ENCODE assay signal across 27 mouse cellular contexts in genomic region chr7:135648821-135649220, GRCm38 (mm10).
DNase-seq lines count a peak whose midpoint lies in the region; ATAC-seq and TF ChIP-seq lines count a peak whose summit lies in the region.
"Had no signal": no experiment of that assay in that cellular context is flagged by ENCODE, and none has a peak within 500 bp of the region (broad histone marks: within the 10 kb centered on the region; RNA-seq: fewer than 3 reads in every experiment).

No protein-coding gene starts in this region.

- no peak for ATAC-seq in liver, postnatal 0 days
- no peak for ATAC-seq in liver, embryonic 11.5 days (replicated peaks; ENCODE audit: low FRiP score)
- ATAC-seq: forebrain, embryonic 15.5 days; intestine, postnatal 0 days; Patski had no signal

- no peaks in the 10 kb centered on the region for H3K9me3 ChIP-seq in liver, postnatal 0 days (ENCODE audit: low read length)
- H3K9me3 ChIP-seq in liver, embryonic 11.5 days (ENCODE audit: control insufficient read depth, low read length), result no peaks in the 10 kb centered on the region
- H3K9me3 ChIP-seq: embryonic facial prominence, embryonic 10.5 days; embryonic facial prominence, embryonic 13.5 days; forebrain, embryonic 12.5 days; forebrain, embryonic 15.5 days; heart, embryonic 15.5 days; hindbrain, embryonic 15.5 days had no signal

- DNase-seq in heart, adult 11 months, result peak; percentile 92
- no peak for DNase-seq in heart, postnatal 25 days (ENCODE audit: low spot score)
- DNase-seq in liver, postnatal 0 days, result no peak
- no peak for DNase-seq in liver, embryonic 11.5 days (ENCODE audit: low spot score)
- no peak for DNase-seq in embryo, embryonic 9.5 days (ENCODE audit: extremely low spot score)
- DNase-seq: adrenal gland, postnatal 10 days; B cell, adult 2 months; cerebellum, adult 11 months; cerebellum, adult 2 months; cerebellum, adult 9-11 months; cerebellum, postnatal 25 days; gastrocnemius, postnatal 14 days; heart, postnatal 10 days; kidney, adult 2 months had no signal

- no peaks in the 10 kb centered on the region for H3K36me3 ChIP-seq in liver, postnatal 0 days (replicated peaks; ENCODE audit: insufficient read depth, low read length)
- H3K36me3 ChIP-seq in liver, embryonic 11.5 days (ENCODE audit: control insufficient read depth, insufficient read depth, low read length), result no peaks in the 10 kb centered on the region
- H3K36me3 ChIP-seq in macrophage (ENCODE audit: inconsistent target), result no peaks in the 10 kb centered on the region
- H3K36me3 ChIP-seq: embryonic facial prominence, embryonic 10.5 days; embryonic facial prominence, embryonic 13.5 days; forebrain, embryonic 12.5 days; forebrain, embryonic 15.5 days; heart, embryonic 15.5 days; hindbrain, embryonic 12.5 days; hindbrain, embryonic 15.5 days had no signal

- no peak overlapping the region for H3K27ac ChIP-seq in liver, postnatal 0 days (ENCODE audit: low read depth)
- H3K27ac ChIP-seq in liver, embryonic 11.5 days (ENCODE audit: low read depth, low read length), result no peak overlapping the region
- H3K27ac ChIP-seq in macrophage, result peak overlapping the region; percentile 98
- H3K27ac ChIP-seq: embryonic facial prominence, embryonic 10.5 days; embryonic facial prominence, embryonic 13.5 days; forebrain, embryonic 12.5 days; forebrain, embryonic 15.5 days; heart, embryonic 15.5 days; hindbrain, embryonic 12.5 days; hindbrain, embryonic 15.5 days had no signal

- no peaks in the 10 kb centered on the region for H3K27me3 ChIP-seq in liver, postnatal 0 days (ENCODE audit: insufficient read depth, low read length)
- no peaks in the 10 kb centered on the region for H3K27me3 ChIP-seq in liver, embryonic 11.5 days (replicated peaks; ENCODE audit: control insufficient read depth, insufficient read depth, low read length)
- H3K27me3 ChIP-seq: CH12.LX; embryonic facial prominence, embryonic 13.5 days; forebrain, embryonic 12.5 days; forebrain, embryonic 15.5 days; heart, embryonic 15.5 days; hindbrain, embryonic 12.5 days; hindbrain, embryonic 15.5 days; Patski had no signal

- no peak overlapping the region for H3K9ac ChIP-seq in liver, postnatal 0 days (replicated peaks)
- no peak overlapping the region for H3K9ac ChIP-seq in liver, embryonic 11.5 days (ENCODE audit: low read depth, low read length)
- H3K9ac ChIP-seq: embryonic facial prominence, embryonic 13.5 days; forebrain, embryonic 12.5 days; forebrain, embryonic 15.5 days; heart, embryonic 15.5 days; hindbrain, embryonic 12.5 days; hindbrain, embryonic 15.5 days had no signal

- TF ChIP-seq EP300 in liver, postnatal 0 days (IDR thresholded peaks at IDR 0.05; ENCODE audit: low read depth), result no peak

- no peak for TF ChIP-seq CTCF in liver, postnatal 0 days (IDR thresholded peaks at IDR 0.05; ENCODE audit: low read depth)

- 72% methylated on average over 8 of the region's 8 CpGs for WGBS in liver, postnatal 0 days (ENCODE audit: insufficient replicate concordance)
- 83% methylated on average over 8 of the region's 8 CpGs for WGBS in liver, embryonic 11.5 days
- 66% methylated on average over 8 of the region's 8 CpGs for WGBS in macrophage (ENCODE audit: missing documents)

- H3K4me3 ChIP-seq in liver, postnatal 0 days (ENCODE audit: low read depth, low read length), result no peak overlapping the region
- no peak overlapping the region for H3K4me3 ChIP-seq in liver, embryonic 11.5 days (ENCODE audit: low read depth, low read length)
- no peak overlapping the region for H3K4me3 ChIP-seq in macrophage (ENCODE audit: inconsistent target)
- H3K4me3 ChIP-seq: embryonic facial prominence, embryonic 10.5 days; embryonic facial prominence, embryonic 13.5 days; erythroblast, embryonic 14.5 days; forebrain, embryonic 12.5 days; forebrain, embryonic 15.5 days; heart, embryonic 15.5 days; hindbrain, embryonic 12.5 days; hindbrain, embryonic 15.5 days had no signal

- intact Hi-C loops in heart, postnatal 25 days (cut with DNase I), result no loop called here

- peaks cover 82% of the 10 kb centered on the region for H3K79me2 ChIP-seq in macrophage (ENCODE audit: inconsistent target)

- H3K4me1 ChIP-seq in liver, postnatal 0 days (ENCODE audit: insufficient read depth), result 0 out of 2 replicates have a peak, but pooled peaks cover 5% of the 10 kb centered on the region
- H3K4me1 ChIP-seq in liver, embryonic 11.5 days (replicated peaks; ENCODE audit: control insufficient read depth, insufficient read depth, low read length), result no peaks in the 10 kb centered on the region
- H3K4me1 ChIP-seq: forebrain, embryonic 12.5 days; forebrain, embryonic 15.5 days; hindbrain, embryonic 12.5 days; hindbrain, embryonic 15.5 days had no signal

- H3K4me2 ChIP-seq in liver, postnatal 0 days (ENCODE audit: low read depth, low read length), result peak overlapping the region; percentile 15; the same call in 1 of the 2 replicates
- no peak overlapping the region for H3K4me2 ChIP-seq in liver, embryonic 11.5 days
- H3K4me2 ChIP-seq: embryonic facial prominence, embryonic 13.5 days; forebrain, embryonic 12.5 days; forebrain, embryonic 15.5 days; heart, embryonic 11.5 days; heart, embryonic 15.5 days; hindbrain, embryonic 12.5 days; hindbrain, embryonic 15.5 days had no signal
